Mouse (Mus musculus): ENCODE results near the gene Larp6.

GRCm38 (mm10) chr9:60707594-60707993, 5.2 kb upstream of the Larp6 start:
- no peak for TF ChIP-seq POLR2A (IDR thresholded peaks at IDR 0.05; ENCODE audit: borderline replicate concordance, low read depth, low read length)
- TF ChIP-seq CTCF (IDR thresholded peaks at IDR 0.05; ENCODE audit: low read depth, low read length): no peak

Measured in bone marrow macrophage, adult 2 months (primary cell).